Mouse (Mus musculus): ENCODE results near the gene Plau. TPM values are rescaled to one million over a fixed set of nuclear protein-coding genes. Genes with fewer than 3 reads are reported as not detected.
A peak's percentile ranks its signal among the peaks of the same experiment; 100 is the strongest.

Plau gene
- polyA plus RNA-seq, 1 experiment from 2014 or later = 0.18 TPM

GRCm38 (mm10) chr14:20834136-20834535, 2.3 kb upstream of the Plau start:
- Histone ChIP-seq H3K4me3 (no peak overlapping the region), H3K27me3 (replicated peaks) (0 out of 2 replicates have a peak, but pooled peaks cover 6% of the 10 kb centered on the region), H3K9me3 (no peaks in the 10 kb centered on the region), H3K27ac (no peak overlapping the region), H3K4me2 (replicated peaks) (no peak overlapping the region), H3K4me1 (peaks cover 7% of the 10 kb centered on the region; the same call in 1 of the 2 replicates), H3K36me3 (no peaks in the 10 kb centered on the region), H3K9ac (no peak overlapping the region)
- ATAC-seq (ENCODE audit: low FRiP score, low read depth) = no peak
- 76% methylated on average over 7 of the region's 7 CpGs for WGBS

GRCm38 (mm10) chr14:20836905-20837376, 481 bp downstream of the Plau start:
- no peaks in the 10 kb centered on the region for H3K9me3 ChIP-seq
- 7% methylated on average over 10 of the region's 10 CpGs for WGBS

GRCm38 (mm10) chr14:20837681-20838080, 1.2 kb downstream of the Plau start:
- 74% methylated on average over 7 of the region's 7 CpGs for WGBS
- 0 out of 2 replicates have a peak, but pooled peaks cover 6% of the 10 kb centered on the region for H3K27me3 ChIP-seq (replicated peaks)
- no peak for ATAC-seq (ENCODE audit: low FRiP score, low read depth)
- H3K27ac ChIP-seq = no peak overlapping the region
- H3K4me2 ChIP-seq (replicated peaks) = peak overlapping the region; percentile 95; the same call in 1 of the 2 replicates
- no peaks in the 10 kb centered on the region for H3K9me3 ChIP-seq
- peaks cover 7% of the 10 kb centered on the region; the same call in 1 of the 2 replicates for H3K4me1 ChIP-seq
- H3K36me3 ChIP-seq = no peaks in the 10 kb centered on the region
- H3K9ac ChIP-seq = no peak overlapping the region
- no peak overlapping the region for H3K4me3 ChIP-seq

More at GRCm38 (mm10) chr14:20836905-20837376, 481 bp downstream of the Plau start:
- peaks cover 7% of the 10 kb centered on the region; the same call in 1 of the 2 replicates for H3K4me1 ChIP-seq
- peak overlapping the region; percentile 95 for H3K4me2 ChIP-seq (replicated peaks)
- H3K36me3 ChIP-seq = no peaks in the 10 kb centered on the region
- no peak overlapping the region for H3K27ac ChIP-seq
- H3K9ac ChIP-seq = peak overlapping the region; percentile 65
- 0 out of 2 replicates have a peak, but pooled peaks cover 6% of the 10 kb centered on the region for H3K27me3 ChIP-seq (replicated peaks)
- peak overlapping the region; percentile 49 for H3K4me3 ChIP-seq
- ATAC-seq (ENCODE audit: low FRiP score, low read depth) = no peak; the same call in 1 of the 2 replicates

GRCm38 (mm10) chr14:20841526-20841925, 5.1 kb downstream of the Plau start:
- Histone ChIP-seq H3K27me3 (replicated peaks) (0 out of 2 replicates have a peak, but pooled peaks cover 6% of the 10 kb centered on the region), H3K27ac (no peak overlapping the region), H3K9ac (no peak overlapping the region), H3K36me3 (no peaks in the 10 kb centered on the region), H3K4me3 (no peak overlapping the region), H3K9me3 (no peaks in the 10 kb centered on the region), H3K4me2 (replicated peaks) (no peak overlapping the region), H3K4me1 (peaks cover 7% of the 10 kb centered on the region; the same call in 1 of the 2 replicates)
- no peak for ATAC-seq (ENCODE audit: low FRiP score, low read depth)
- WGBS = 79% methylated on average over 2 of the region's 2 CpGs

GRCm38 (mm10) chr14:20842629-20843028, 6.2 kb downstream of the Plau start:
- no peak overlapping the region for H3K4me2 ChIP-seq (replicated peaks)
- no peak overlapping the region for H3K4me3 ChIP-seq
- H3K27ac ChIP-seq = no peak overlapping the region
- ATAC-seq (ENCODE audit: low FRiP score, low read depth) = no peak
- H3K9me3 ChIP-seq = no peaks in the 10 kb centered on the region
- no peaks in the 10 kb centered on the region for H3K36me3 ChIP-seq
- no peaks in the 10 kb centered on the region for H3K4me1 ChIP-seq
- no peak overlapping the region for H3K9ac ChIP-seq
- H3K27me3 ChIP-seq (replicated peaks) = 0 out of 2 replicates have a peak, but pooled peaks cover 6% of the 10 kb centered on the region
- WGBS = 85% methylated on average over 3 of the region's 3 CpGs

- no peak for ATAC-seq (ENCODE audit: low FRiP score, low read depth)
- WGBS = 94% methylated on average over 6 of the region's 6 CpGs
- no peaks in the 10 kb centered on the region for H3K4me1 ChIP-seq
- H3K9ac ChIP-seq = no peak overlapping the region
- H3K4me2 ChIP-seq (replicated peaks) = no peak overlapping the region
- H3K36me3 ChIP-seq = no peaks in the 10 kb centered on the region
- H3K4me3 ChIP-seq = no peak overlapping the region
- H3K27ac ChIP-seq = no peak overlapping the region
- no peaks in the 10 kb centered on the region for H3K9me3 ChIP-seq
- no peaks in the 10 kb centered on the region for H3K27me3 ChIP-seq (replicated peaks)
Measured at GRCm38 (mm10) chr14:20844126-20844525, 7.7 kb downstream of the Plau start.

GRCm38 (mm10) chr14:20844671-20845576, 8.5 kb downstream of the Plau start:
- ATAC-seq (ENCODE audit: low FRiP score, low read depth) = no peak
- H3K4me1 ChIP-seq = no peaks in the 10 kb centered on the region
- no peaks in the 10 kb centered on the region for H3K9me3 ChIP-seq
- H3K27me3 ChIP-seq (replicated peaks) = no peaks in the 10 kb centered on the region
- no peak overlapping the region for H3K9ac ChIP-seq
- H3K36me3 ChIP-seq = no peaks in the 10 kb centered on the region
- H3K4me3 ChIP-seq = no peak overlapping the region
- 90% methylated on average over 10 of the region's 10 CpGs for whole genome bisulfite sequencing
- no peak overlapping the region for H3K27ac ChIP-seq
- H3K4me2 ChIP-seq (replicated peaks) = no peak overlapping the region

GRCm38 (mm10) chr14:20845577-20846088, 9.2 kb downstream of the Plau start:
- Histone ChIP-seq H3K36me3 (no peaks in the 10 kb centered on the region), H3K9me3 (no peaks in the 10 kb centered on the region), H3K27me3 (replicated peaks) (no peaks in the 10 kb centered on the region), H3K4me2 (replicated peaks) (no peak overlapping the region), H3K4me1 (no peaks in the 10 kb centered on the region), H3K4me3 (no peak overlapping the region), H3K9ac (no peak overlapping the region), H3K27ac (no peak overlapping the region)
- 76% methylated on average over 9 of the region's 9 CpGs for WGBS
- ATAC-seq (ENCODE audit: low FRiP score, low read depth) = no peak

GRCm38 (mm10) chr14:20846214-20846613, 9.8 kb downstream of the Plau start:
- WGBS = 80% methylated on average over 7 of the region's 7 CpGs

GRCm38 (mm10) chr14:20847637-20848129, 11.2 kb downstream of the Plau start:
- Histone ChIP-seq H3K9me3 (no peaks in the 10 kb centered on the region), H3K4me3 (no peak overlapping the region), H3K4me2 (replicated peaks) (no peak overlapping the region), H3K36me3 (no peaks in the 10 kb centered on the region), H3K27me3 (replicated peaks) (no peaks in the 10 kb centered on the region), H3K4me1 (no peaks in the 10 kb centered on the region), H3K27ac (no peak overlapping the region), H3K9ac (no peak overlapping the region)
- ATAC-seq (ENCODE audit: low FRiP score, low read depth) = no peak
- whole genome bisulfite sequencing = 89% methylated on average over 3 of the region's 3 CpGs

More at GRCm38 (mm10) chr14:20846214-20846613, 9.8 kb downstream of the Plau start:
- no peaks in the 10 kb centered on the region for H3K36me3 ChIP-seq
- no peak overlapping the region for H3K27ac ChIP-seq
- no peak overlapping the region for H3K4me2 ChIP-seq (replicated peaks)
- no peaks in the 10 kb centered on the region for H3K27me3 ChIP-seq (replicated peaks)
- no peak overlapping the region for H3K9ac ChIP-seq
- no peaks in the 10 kb centered on the region for H3K9me3 ChIP-seq
- no peak for ATAC-seq (ENCODE audit: low FRiP score, low read depth)
- H3K4me1 ChIP-seq = no peaks in the 10 kb centered on the region
- no peak overlapping the region for H3K4me3 ChIP-seq

- Histone ChIP-seq H3K9ac (no peak overlapping the region), H3K36me3 (no peaks in the 10 kb centered on the region), H3K9me3 (no peaks in the 10 kb centered on the region), H3K4me2 (replicated peaks) (no peak overlapping the region), H3K4me3 (no peak overlapping the region), H3K4me1 (no peaks in the 10 kb centered on the region), H3K27me3 (replicated peaks) (no peaks in the 10 kb centered on the region), H3K27ac (no peak overlapping the region)
- 62% methylated on average over 4 of the region's 4 CpGs for WGBS
- ATAC-seq (ENCODE audit: low FRiP score, low read depth) = no peak
Measured at GRCm38 (mm10) chr14:20849753-20850152, 13.3 kb downstream of the Plau start.

GRCm38 (mm10) chr14:20850498-20850897, 14.0 kb downstream of the Plau start:
- no peaks in the 10 kb centered on the region for H3K9me3 ChIP-seq
- H3K4me2 ChIP-seq (replicated peaks) = no peak overlapping the region
- H3K27ac ChIP-seq = no peak overlapping the region
- no peaks in the 10 kb centered on the region for H3K27me3 ChIP-seq (replicated peaks)
- no peaks in the 10 kb centered on the region for H3K4me1 ChIP-seq
- no peak overlapping the region for H3K4me3 ChIP-seq
- H3K9ac ChIP-seq = no peak overlapping the region
- WGBS = 66% methylated on average over 2 of the region's 2 CpGs
- ATAC-seq (ENCODE audit: low FRiP score, low read depth) = no peak
- H3K36me3 ChIP-seq = no peaks in the 10 kb centered on the region
